Mouse (Mus musculus): ENCODE measurements around the gene Cacna1e. TPM values are rescaled to one million over a fixed set of nuclear protein-coding genes. Genes with fewer than 3 reads are reported as not detected.
A peak's percentile ranks its signal among the peaks of the same experiment; 100 is the strongest.

The Cacna1e gene
- total RNA-seq, 2 experiments from 2014 or later = 227 to 237 TPM

- Histone ChIP-seq H3K4me3 (no peak overlapping the region), H3K27ac (no peak overlapping the region)
- TF ChIP-seq CTCF (conservative IDR thresholded peaks at IDR 0.05) = no peak
- DNase-seq (ENCODE audit: low spot score in 2 of 2) = no peak
Measured at GRCm38 (mm10) chr1:154748531-154748930, 135.8 kb downstream of the Cacna1e start.

GRCm38 (mm10) chr1:154745241-154745640 is 139.1 kb downstream of the Cacna1e start:
- no peak for TF ChIP-seq CTCF (conservative IDR thresholded peaks at IDR 0.05)
- DNase-seq (ENCODE audit: low spot score in 2 of 2) = no peak
- no peak overlapping the region for H3K4me3 ChIP-seq
- H3K27ac ChIP-seq = no peak overlapping the region

DNA sequence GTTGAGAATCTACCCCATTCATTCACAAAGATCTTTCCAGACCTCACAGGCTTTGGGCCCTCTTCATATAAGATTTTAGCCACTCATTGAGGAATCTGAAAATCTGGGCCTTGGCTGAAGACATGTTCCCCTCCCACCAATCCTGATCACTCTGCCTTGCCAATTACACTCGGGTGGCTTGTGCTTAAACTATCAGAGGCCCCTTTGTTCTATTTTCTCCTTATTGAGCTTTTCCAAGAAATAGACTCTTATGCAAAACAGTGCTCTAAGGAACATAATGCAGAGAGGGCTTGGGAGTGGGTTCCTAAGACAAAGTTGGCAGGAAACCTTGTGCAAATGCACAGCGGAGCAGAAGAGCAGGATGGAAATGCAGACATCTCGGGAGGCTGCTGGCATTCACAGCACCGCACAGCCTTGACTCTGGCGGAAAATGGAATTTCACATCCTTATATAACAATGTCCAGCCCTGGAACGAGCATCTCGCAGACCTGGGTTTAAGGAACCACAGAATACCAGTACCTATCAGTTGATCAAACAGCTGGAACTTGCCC is 153.8 kb downstream of the Cacna1e start:
- no peak overlapping the region for H3K4me3 ChIP-seq
- no peak for DNase-seq (ENCODE audit: low spot score in 2 of 2)
- peak overlapping the region; percentile 72 for H3K27ac ChIP-seq
- no peak for TF ChIP-seq CTCF (conservative IDR thresholded peaks at IDR 0.05)

DNA sequence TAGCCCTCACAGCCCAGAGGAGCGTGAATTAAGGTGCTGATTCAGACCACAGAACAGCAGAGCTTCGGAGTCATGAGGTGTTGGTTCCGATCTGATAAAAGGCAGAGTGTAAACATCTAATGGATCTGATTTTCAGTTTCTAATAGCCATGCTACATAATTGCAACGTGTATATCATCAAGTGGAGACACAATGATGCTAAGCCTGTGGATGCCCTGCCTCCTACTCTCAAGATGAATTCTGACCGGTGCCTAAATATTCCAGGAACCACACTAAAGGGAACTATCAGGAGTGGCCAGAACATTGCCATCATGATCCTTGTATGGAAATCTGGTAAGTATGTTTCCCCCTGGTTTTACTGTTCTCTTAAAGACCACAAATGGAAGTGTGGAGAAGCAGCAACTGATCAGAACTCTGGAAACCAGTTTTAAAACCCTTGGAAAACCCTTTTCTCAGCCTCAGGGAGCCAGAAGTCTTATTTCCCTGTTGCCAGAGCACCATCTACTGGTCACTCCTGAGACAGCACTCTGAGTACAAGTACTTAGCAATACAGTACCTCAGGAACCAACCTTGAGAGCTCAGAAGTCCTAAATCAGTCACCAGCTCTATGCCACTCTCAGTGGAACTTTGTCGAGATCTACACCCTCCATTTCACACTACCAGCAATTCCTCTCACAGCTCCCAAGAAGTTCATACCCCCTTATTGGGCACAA is 154.9 kb downstream of the Cacna1e start:
- H3K27ac ChIP-seq = peak overlapping the region; percentile 47
- TF ChIP-seq CTCF (conservative IDR thresholded peaks at IDR 0.05) = peak; percentile 96
- no peak overlapping the region for H3K4me3 ChIP-seq
- DNase-seq (ENCODE audit: low spot score in 2 of 2) = peak; percentile 86 to 88

GRCm38 (mm10) chr1:154728682-154729081 is 155.6 kb downstream of the Cacna1e start:
- no peak overlapping the region for H3K4me3 ChIP-seq
- peak overlapping the region; percentile 47 for H3K27ac ChIP-seq
- DNase-seq (ENCODE audit: low spot score in 2 of 2) = no peak
- TF ChIP-seq CTCF (conservative IDR thresholded peaks at IDR 0.05) = no peak

GRCm38 (mm10) chr1:154727696-154728095 is 156.6 kb downstream of the Cacna1e start:
- no peak for TF ChIP-seq CTCF (conservative IDR thresholded peaks at IDR 0.05)
- H3K27ac ChIP-seq = peak overlapping the region; percentile 84; the same call in 1 of the 2 replicates
- DNase-seq (ENCODE audit: low spot score in 2 of 2) = no peak

GRCm38 (mm10) chr1:154726361-154727161 is 157.7 kb downstream of the Cacna1e start:
- TF ChIP-seq CTCF (conservative IDR thresholded peaks at IDR 0.05) = no peak
- peak in 1 of 2 experiments; percentile 65 for DNase-seq (ENCODE audit: low spot score in 2 of 2)
- peak overlapping the region; percentile 61 for H3K4me3 ChIP-seq
- peak overlapping the region; percentile 84 for H3K27ac ChIP-seq

More at GRCm38 (mm10) chr1:154727696-154728095, 156.6 kb downstream of the Cacna1e start:
- no peak overlapping the region for H3K4me3 ChIP-seq

DNA sequence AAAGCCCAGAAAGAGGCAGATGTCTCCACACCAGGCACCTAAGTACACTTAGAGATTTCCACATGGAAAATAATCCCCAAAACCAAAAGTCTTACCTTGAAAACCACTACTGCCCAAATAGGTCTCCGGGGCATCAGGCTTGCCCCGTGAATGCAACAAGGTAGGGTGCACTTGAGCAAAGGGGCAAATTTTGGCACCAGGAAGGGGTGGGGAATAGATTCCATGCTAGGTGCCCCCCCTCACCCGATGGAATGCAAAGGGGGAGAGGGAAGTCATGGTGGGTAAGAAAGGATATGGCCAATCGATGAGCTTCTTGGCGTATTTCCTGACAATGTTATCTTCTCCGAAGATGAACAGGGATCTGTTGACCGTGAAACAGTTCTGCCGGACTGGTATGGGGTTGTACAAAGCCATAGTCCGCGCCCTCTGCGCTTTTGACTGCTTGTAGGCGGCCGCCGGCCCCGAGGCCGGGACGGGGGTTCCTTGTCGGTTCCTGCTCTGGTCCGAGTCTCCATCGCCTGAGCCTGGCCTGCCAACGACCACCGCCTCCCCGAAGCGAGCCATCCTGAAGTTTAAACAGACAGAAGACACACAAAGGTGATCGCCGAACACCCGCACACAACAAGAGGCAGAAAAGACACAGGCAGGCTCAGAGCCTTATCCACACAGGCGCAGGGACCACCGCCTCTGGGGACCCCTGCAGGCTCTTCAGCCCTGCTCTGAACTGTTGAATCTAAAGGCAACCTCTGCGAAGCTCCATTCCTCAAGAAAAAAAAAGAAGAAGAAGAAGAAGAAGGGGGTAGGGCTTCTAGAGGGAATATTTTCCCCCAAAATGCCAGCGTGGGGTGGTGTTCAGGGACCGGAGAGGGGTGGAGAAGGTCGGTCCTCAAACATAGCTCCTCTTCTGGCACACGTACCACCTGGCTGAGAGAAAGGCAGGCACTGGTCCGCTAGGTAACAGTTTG is 158.7 kb downstream of the Cacna1e start:
- Histone ChIP-seq H3K27ac (peak overlapping the region; percentile 84), H3K4me3 (peak overlapping the region; percentile 61)
- no peak for TF ChIP-seq CTCF (conservative IDR thresholded peaks at IDR 0.05)
- DNase-seq (ENCODE audit: low spot score in 2 of 2) = no peak

DNA sequence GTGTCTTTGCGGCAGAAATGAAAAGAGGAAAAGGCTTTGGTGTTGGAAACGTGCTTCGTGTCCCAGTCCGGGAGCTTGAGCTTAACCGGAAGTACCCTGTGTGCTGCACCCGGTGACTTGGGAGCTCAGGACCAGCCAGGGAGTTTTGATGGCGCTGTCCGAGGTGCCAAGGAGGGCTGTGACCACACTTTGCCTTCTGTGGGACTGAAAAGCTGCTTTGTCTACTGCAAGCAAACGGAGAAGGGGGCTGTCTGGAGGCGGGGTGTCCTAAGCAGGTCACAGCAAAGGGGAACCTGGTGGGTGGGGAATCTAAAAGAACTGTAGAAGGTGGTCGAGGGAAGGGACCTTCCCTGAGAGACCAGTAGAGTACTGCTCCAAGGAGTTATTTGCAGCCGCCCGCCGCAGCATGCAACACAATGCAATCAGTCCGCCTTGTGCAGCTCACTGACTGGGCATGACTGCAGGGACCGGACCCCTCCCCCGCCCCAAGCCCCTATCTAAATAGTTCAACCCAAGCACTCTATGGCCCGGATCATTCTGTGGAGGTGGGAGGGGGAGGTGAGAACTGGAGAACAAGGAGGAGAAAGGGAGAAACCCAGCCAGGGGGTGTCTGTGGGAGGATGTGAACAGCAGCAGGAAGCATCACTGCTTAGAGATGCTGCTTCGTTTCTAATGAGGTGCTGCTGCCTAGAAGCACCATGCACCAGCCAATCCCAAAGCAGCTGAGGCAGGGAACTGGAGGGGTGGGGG is 160.6 kb downstream of the Cacna1e start:
- TF ChIP-seq CTCF (conservative IDR thresholded peaks at IDR 0.05) = no peak
- Histone ChIP-seq H3K4me3 (peak overlapping the region; percentile 61), H3K27ac (peak overlapping the region; percentile 84)
- no peak for DNase-seq (ENCODE audit: low spot score in 2 of 2)

DNA sequence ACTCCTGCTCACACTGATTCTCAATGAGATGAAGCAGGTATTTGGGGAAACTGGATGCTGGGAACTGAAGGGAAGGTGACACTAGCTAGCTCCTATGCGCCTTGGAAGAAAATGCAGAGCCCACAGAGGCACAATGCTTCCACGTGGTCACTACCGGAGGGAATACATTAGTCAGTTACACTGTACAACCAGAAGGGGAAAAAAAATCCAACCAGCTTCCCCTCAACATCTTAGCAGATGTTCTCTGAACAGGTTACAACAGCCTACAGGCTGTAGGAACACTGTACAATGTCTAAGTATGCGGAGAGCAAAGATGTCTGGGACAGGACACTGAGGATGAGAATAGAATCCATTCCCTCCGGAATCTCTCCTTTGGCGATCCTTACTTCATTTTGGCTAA is 161.2 kb downstream of the Cacna1e start:
- Histone ChIP-seq H3K27ac (peak overlapping the region; percentile 84), H3K4me3 (peak overlapping the region; percentile 61)
- no peak for DNase-seq (ENCODE audit: low spot score in 2 of 2)

GRCm38 (mm10) chr1:154715596-154715995 is 168.7 kb downstream of the Cacna1e start:
- no peak for TF ChIP-seq CTCF (conservative IDR thresholded peaks at IDR 0.05)
- DNase-seq (ENCODE audit: low spot score in 2 of 2) = no peak
- no peak overlapping the region for H3K4me3 ChIP-seq
- peak overlapping the region; percentile 12; the same call in 1 of the 2 replicates for H3K27ac ChIP-seq

More for the DNA sequence above, 161.2 kb downstream of the Cacna1e start:
- peak; percentile 61 for TF ChIP-seq CTCF (conservative IDR thresholded peaks at IDR 0.05)
